Mouse (Mus musculus): ENCODE measurements around the gene Tssk3. TPM values are rescaled to one million over a fixed set of nuclear protein-coding genes. Genes with fewer than 3 reads are reported as not detected.
A peak's percentile ranks its signal among the peaks of the same experiment; 100 is the strongest.

Tssk3 gene
- polyA plus RNA-seq, 1 experiment, result not detected

DNA sequence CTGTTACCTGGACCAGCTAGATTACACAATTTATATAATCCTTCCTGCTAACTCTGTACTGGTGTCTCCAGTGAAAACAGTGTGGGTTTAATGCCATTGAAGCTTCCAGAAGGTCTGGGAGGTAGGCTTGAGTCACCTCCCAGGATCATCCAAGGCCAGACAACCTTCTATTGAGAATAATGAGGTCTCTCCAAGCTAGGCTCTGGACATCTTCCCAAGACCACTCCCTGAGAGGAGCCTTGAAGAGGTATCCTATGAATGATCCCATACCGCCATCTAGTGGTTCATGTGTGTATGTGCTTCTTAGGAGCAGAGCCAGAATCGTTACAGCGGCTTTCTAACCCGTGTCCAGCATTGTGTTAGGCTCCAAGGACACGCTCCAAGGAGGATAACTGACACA, 35.6 kb downstream of the Tssk3 start:
- TF ChIP-seq GATA1 (IDR thresholded peaks at IDR 0.05; ENCODE audit: borderline replicate concordance, low read length) (no peak), FLI1 (IDR thresholded peaks at IDR 0.05; ENCODE audit: low read length) (no peak)
- Histone ChIP-seq H3K4me3 (replicated peaks) (peak overlapping the region; percentile 47), H3K4me1 (peaks cover 12% of the 10 kb centered on the region)

DNA sequence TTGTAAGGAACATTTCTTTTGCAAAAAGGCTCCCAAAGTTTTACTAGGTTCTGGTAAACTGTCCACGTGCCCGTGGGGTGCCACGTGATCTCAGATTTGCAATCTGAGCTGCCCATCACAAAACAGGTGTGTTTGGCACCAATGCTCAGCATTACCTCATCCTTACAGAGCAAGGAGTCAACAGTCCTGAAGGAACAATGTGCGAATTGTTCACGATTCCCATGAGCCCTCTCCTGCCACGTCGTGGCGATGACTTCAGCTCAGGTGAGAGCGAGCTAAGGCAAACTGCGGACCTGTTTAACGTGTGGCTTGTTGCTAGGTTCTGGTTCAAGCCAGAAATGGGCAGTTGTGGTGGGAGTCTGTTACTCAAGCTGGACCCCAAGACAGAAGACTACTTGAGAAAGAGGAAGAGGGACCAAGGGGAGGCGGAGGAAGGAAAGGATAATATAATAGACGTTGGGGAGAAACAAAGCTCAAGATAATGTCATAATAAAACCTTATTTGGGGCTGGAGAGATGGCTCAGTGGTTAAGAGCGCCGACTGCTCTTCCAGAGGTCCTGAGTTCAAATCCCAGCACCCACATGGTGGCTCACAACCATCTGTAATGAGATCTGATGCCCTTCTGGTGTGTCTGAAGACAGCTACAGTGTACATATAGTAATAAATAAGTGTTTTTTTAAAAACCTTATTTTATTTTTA, 39.2 kb downstream of the Tssk3 start:
- no peak for TF ChIP-seq FLI1 (IDR thresholded peaks at IDR 0.05; ENCODE audit: low read length)
- no peak for TF ChIP-seq GATA1 (IDR thresholded peaks at IDR 0.05; ENCODE audit: borderline replicate concordance, low read length)
- Histone ChIP-seq H3K4me3 (replicated peaks) (no peak overlapping the region), H3K4me1 (peaks cover 24% of the 10 kb centered on the region), H3K36me3 (replicated peaks; ENCODE audit: low read length) (no peaks in the 10 kb centered on the region), H3K9me3 (peaks cover 8% of the 10 kb centered on the region), H3K27me3 (replicated peaks) (peaks cover 7% of the 10 kb centered on the region)

More for the DNA sequence above, 35.6 kb downstream of the Tssk3 start:
- Histone ChIP-seq H3K27me3 (replicated peaks) (no peaks in the 10 kb centered on the region), H3K9me3 (peaks cover 8% of the 10 kb centered on the region), H3K36me3 (replicated peaks; ENCODE audit: low read length) (no peaks in the 10 kb centered on the region)

DNA sequence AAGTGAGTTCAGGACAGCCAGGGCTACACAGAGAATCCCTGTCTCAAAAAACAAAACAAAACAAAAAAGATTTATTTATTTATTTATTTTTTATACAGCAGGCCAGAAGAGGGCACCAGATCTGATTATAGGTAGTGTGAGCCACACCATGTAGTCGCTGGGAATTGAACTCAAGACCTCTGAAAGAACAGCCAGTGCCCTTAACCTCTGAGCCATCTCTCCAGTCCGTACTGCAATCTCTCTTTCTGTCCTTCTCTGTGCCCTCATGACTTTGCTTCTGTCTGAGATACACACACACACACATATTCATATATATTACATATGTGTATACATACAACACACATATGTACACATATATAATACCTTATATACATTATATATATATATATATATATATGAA, 40.0 kb downstream of the Tssk3 start:
- Histone ChIP-seq H3K36me3 (replicated peaks; ENCODE audit: low read length) (no peaks in the 10 kb centered on the region), H3K27me3 (replicated peaks) (peaks cover 7% of the 10 kb centered on the region), H3K4me3 (replicated peaks) (no peak overlapping the region), H3K4me1 (peaks cover 27% of the 10 kb centered on the region), H3K9me3 (peaks cover 8% of the 10 kb centered on the region)
- no peak for TF ChIP-seq FLI1 (IDR thresholded peaks at IDR 0.05; ENCODE audit: low read length)

DNA sequence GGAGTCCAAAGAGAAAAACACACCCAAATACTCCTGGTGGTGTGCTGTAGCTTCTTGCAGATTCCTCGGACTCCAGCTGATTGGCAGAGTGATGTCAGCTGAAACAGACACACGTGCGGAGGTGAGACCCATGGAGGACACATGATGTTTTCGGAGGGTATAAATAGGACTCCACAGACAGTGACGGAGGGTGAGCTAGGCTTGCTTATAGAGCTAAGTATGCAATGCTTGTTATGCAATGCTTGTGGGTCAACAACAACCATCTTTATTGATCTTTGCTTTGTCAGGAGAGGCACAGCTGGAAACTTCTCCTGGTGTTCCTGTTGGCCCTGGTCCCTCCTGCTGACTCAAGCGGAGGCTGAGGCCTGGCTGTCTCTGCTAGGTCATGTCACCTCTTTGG, 42.1 kb downstream of the Tssk3 start:
- Histone ChIP-seq H3K9me3 (peaks cover 5% of the 10 kb centered on the region), H3K4me3 (replicated peaks) (no peak overlapping the region), H3K27me3 (replicated peaks) (peaks cover 7% of the 10 kb centered on the region), H3K36me3 (replicated peaks; ENCODE audit: low read length) (no peaks in the 10 kb centered on the region), H3K4me1 (peaks cover 28% of the 10 kb centered on the region)
- no peak for TF ChIP-seq GATA1 (IDR thresholded peaks at IDR 0.05; ENCODE audit: borderline replicate concordance, low read length)
- no peak for TF ChIP-seq FLI1 (IDR thresholded peaks at IDR 0.05; ENCODE audit: low read length)

DNA sequence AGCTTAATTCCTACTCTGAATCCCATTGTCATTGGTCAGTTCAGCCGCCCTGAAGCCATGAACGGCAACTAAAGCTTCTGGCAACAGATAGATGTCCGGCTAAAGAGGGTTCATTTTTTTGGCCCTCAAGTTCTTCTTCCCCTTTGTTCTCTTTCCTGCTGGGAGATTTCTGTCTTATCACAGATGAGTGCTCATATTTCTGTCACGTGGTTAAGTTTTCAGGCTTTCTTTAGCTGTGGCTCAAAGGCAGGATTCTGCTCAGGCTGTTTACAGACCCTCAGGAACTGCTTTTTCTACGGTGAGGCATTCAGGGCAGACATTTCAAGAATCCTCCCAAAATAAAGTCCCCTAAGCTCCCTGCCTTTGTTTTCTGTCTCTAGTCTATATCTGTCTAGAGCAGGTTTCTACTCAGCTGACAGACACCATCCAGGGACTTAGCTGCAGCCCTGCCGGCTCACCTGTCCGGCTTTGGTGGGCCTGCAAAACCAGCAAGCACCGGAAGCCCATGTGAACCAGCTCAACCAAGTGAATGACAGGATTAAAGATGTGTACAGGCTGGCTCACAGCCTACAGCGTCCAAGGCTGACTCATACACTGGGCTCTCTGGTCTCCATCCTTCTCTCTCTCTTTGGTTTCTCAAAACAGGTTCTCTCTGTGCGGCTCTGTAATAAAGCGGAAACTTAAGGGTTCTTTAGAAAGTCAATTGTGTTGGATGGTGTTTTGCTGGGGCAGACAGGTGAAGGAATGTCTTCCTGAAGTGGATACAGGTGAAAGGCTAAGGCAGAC, 42.9 kb downstream of the Tssk3 start:
- Histone ChIP-seq H3K4me1 (peaks cover 28% of the 10 kb centered on the region), H3K9me3 (no peaks in the 10 kb centered on the region), H3K36me3 (replicated peaks; ENCODE audit: low read length) (no peaks in the 10 kb centered on the region), H3K4me3 (replicated peaks) (no peak overlapping the region), H3K27me3 (replicated peaks) (peaks cover 12% of the 10 kb centered on the region)
- no peak for TF ChIP-seq GATA1 (IDR thresholded peaks at IDR 0.05; ENCODE audit: borderline replicate concordance, low read length)
- TF ChIP-seq FLI1 (IDR thresholded peaks at IDR 0.05; ENCODE audit: low read length), result no peak

DNA sequence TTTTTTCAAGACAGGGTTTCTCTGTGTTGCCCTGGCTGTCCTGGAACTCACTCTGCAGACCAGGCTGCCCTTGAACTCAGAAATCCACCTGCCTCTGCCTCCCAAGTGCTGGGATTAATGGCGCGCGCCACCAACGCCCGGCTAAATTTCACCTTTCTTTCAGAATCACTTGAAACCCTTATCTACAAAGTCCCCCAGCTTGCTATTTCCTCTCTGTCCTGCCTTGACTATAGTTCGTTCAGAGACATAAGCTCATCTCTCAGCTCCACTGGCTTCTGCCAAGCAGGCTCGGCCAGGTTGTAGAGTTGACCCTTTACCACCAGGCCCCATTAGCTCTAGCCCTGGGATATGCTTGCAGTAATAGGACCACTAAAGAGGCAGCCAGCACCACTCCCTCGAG, 43.5 kb downstream of the Tssk3 start:
- Histone ChIP-seq H3K27me3 (replicated peaks) (peaks cover 18% of the 10 kb centered on the region), H3K36me3 (replicated peaks; ENCODE audit: low read length) (no peaks in the 10 kb centered on the region), H3K4me3 (replicated peaks) (no peak overlapping the region), H3K4me1 (peaks cover 28% of the 10 kb centered on the region), H3K9me3 (no peaks in the 10 kb centered on the region)
- TF ChIP-seq GATA1 (IDR thresholded peaks at IDR 0.05; ENCODE audit: borderline replicate concordance, low read length) (no peak), FLI1 (IDR thresholded peaks at IDR 0.05; ENCODE audit: low read length) (no peak)

DNA sequence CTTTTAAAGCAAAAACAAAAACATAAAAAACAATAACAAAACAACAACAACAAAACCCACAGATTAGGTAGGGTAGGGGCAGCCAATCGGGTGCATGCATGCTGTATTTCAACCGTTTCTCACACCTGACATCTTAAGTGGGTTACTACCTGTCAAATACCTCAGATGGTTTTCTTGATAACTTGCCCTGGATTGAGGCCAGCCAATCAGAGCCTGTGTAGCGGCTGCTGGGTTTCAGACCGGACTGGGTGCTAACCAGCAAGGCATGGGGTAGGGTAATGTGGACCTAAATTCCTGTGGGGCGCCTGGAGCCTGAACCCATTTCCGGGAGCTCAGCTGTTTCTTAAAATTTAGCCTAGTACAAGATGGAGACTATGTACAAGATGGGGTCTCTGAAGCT, 49.7 kb downstream of the Tssk3 start:
- no peaks in the 10 kb centered on the region for H3K9me3 ChIP-seq
- H3K4me3 ChIP-seq (replicated peaks), result no peak overlapping the region
- H3K4me1 ChIP-seq, result peaks cover 22% of the 10 kb centered on the region
- no peaks in the 10 kb centered on the region for H3K36me3 ChIP-seq (replicated peaks; ENCODE audit: low read length)
- TF ChIP-seq GATA1 (IDR thresholded peaks at IDR 0.05; ENCODE audit: borderline replicate concordance, low read length), result no peak
- TF ChIP-seq FLI1 (IDR thresholded peaks at IDR 0.05; ENCODE audit: low read length), result no peak
- H3K27me3 ChIP-seq (replicated peaks), result peaks cover 60% of the 10 kb centered on the region

DNA sequence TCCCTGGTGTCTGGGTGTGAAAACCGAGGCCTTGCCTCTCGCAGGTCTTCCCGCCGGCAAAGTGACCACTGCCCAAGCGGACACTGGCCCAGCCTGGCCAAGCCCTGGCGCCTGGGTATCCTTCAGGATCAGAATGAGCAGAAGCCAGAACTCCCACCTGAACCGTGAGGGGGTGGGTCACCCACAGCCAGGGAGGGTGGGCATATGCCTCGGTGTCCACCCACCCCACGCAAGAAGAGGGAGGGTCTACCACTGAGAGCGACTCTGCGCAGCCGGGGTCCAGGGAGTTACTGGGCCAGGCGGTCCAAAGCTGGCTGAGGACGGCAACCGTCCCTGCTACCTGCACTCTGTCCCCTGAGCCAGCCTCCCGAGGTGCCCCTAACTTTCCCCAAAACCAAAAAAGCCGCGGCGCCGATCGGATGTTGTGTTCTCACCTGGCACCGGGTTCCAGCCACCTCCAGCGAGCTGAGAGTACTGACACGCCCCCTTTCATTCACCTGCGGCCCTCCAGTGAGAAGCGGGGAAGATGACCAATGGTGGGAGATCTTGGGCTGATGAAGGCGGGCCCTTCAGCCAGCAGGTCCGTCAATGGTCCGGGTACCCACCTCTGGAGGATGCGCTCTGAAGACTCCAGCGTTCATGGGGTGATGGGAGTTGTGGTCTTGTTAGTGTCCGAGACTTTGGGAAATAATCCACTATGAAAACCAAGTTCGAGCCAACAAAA, 50.3 kb downstream of the Tssk3 start, which contains the start of gene Zbtb8b:
Gene Zbtb8b (minus strand): TSS at position 514 of the 724 bp plus-strand sequence.
- Histone ChIP-seq H3K9me3 (no peaks in the 10 kb centered on the region), H3K4me1 (peaks cover 15% of the 10 kb centered on the region), H3K27me3 (replicated peaks) (peaks cover 60% of the 10 kb centered on the region), H3K4me3 (replicated peaks) (peak within 1 kb of the TSS; percentile 62), H3K36me3 (replicated peaks; ENCODE audit: low read length) (no peaks in the 10 kb centered on the region)
- TF ChIP-seq FLI1 (IDR thresholded peaks at IDR 0.05; ENCODE audit: low read length) (no peak), GATA1 (IDR thresholded peaks at IDR 0.05; ENCODE audit: borderline replicate concordance, low read length) (no peak)

Other genes starting within 250 kb of the Tssk3 start
- 6.4 and 8.7 TPM in 2 replicates for gene C77080, start 229.6 kb downstream of the Tssk3 start, polyA plus RNA-seq (2012; ENCODE audit: insufficient read depth, low replicate concordance)
- gene Sync, start 203.4 kb downstream of the Tssk3 start, polyA plus RNA-seq (2012; ENCODE audit: insufficient read depth, low replicate concordance), result not detected in 2 replicates
- 2.0 and 20.5 TPM in 2 replicates for gene Rbbp4, start 155.7 kb downstream of the Tssk3 start, polyA plus RNA-seq (2012; ENCODE audit: insufficient read depth, low replicate concordance)
- gene Zbtb8os, start 155.3 kb downstream of the Tssk3 start, polyA plus RNA-seq (2012; ENCODE audit: insufficient read depth, low replicate concordance), result 3.9 TPM in 1 of 2 replicates, not detected in the other
- 0.29 TPM in 1 of 2 replicates, not detected in the other for gene Zbtb8a, start 112.9 kb downstream of the Tssk3 start, polyA plus RNA-seq (2012; ENCODE audit: insufficient read depth, low replicate concordance)
- not detected in 2 replicates for gene Zbtb8b, start 50.2 kb downstream of the Tssk3 start, polyA plus RNA-seq (2012; ENCODE audit: insufficient read depth, low replicate concordance)
- gene Bsdc1, start 29.4 kb downstream of the Tssk3 start, polyA plus RNA-seq (2012; ENCODE audit: insufficient read depth, low replicate concordance), result 19.2 and 43.3 TPM in 2 replicates
- 2.1 TPM in 1 of 2 replicates, not detected in the other for gene Fam229a, start 168 bp upstream of the Tssk3 start, polyA plus RNA-seq (2012; ENCODE audit: insufficient read depth, low replicate concordance)
- gene Marcksl1, start 22.6 kb upstream of the Tssk3 start, polyA plus RNA-seq (2012; ENCODE audit: insufficient read depth, low replicate concordance), result 5.0 and 61.7 TPM in 2 replicates
- gene Hdac1, start 51.7 kb upstream of the Tssk3 start, polyA plus RNA-seq (2012; ENCODE audit: insufficient read depth, low replicate concordance), result 6.0 and 38.0 TPM in 2 replicates
- gene Lck, start 82.6 kb upstream of the Tssk3 start, polyA plus RNA-seq (2012; ENCODE audit: insufficient read depth, low replicate concordance), result 1.7 TPM in 1 of 2 replicates, not detected in the other
- not detected in 2 replicates for gene Fam167b, start 87.5 kb upstream of the Tssk3 start, polyA plus RNA-seq (2012; ENCODE audit: insufficient read depth, low replicate concordance)
- gene Eif3i, start 109.6 kb upstream of the Tssk3 start, polyA plus RNA-seq (2012; ENCODE audit: insufficient read depth, low replicate concordance), result 54.3 and 121 TPM in 2 replicates
- 305 and 342 TPM in 2 replicates for gene Tmem234, start 109.6 kb upstream of the Tssk3 start, polyA plus RNA-seq (2012; ENCODE audit: insufficient read depth, low replicate concordance)
- 0.46 TPM in 1 of 2 replicates, not detected in the other for gene Dcdc2b, start 123.2 kb upstream of the Tssk3 start, polyA plus RNA-seq (2012; ENCODE audit: insufficient read depth, low replicate concordance)
- 9.7 TPM in 1 of 2 replicates, not detected in the other for gene Iqcc, start 128.1 kb upstream of the Tssk3 start, polyA plus RNA-seq (2012; ENCODE audit: insufficient read depth, low replicate concordance)
- 32.9 and 39.7 TPM in 2 replicates for gene Ccdc28b, start 132.9 kb upstream of the Tssk3 start, polyA plus RNA-seq (2012; ENCODE audit: insufficient read depth, low replicate concordance)
- 17.9 and 24.0 TPM in 2 replicates for gene Txlna, start 150.0 kb upstream of the Tssk3 start, polyA plus RNA-seq (2012; ENCODE audit: insufficient read depth, low replicate concordance)
- gene Kpna6, start 181.7 kb upstream of the Tssk3 start, polyA plus RNA-seq (2012; ENCODE audit: insufficient read depth, low replicate concordance), result 6.8 and 9.0 TPM in 2 replicates
- 51.4 and 264 TPM in 2 replicates for gene Tmem39b, start 205.8 kb upstream of the Tssk3 start, polyA plus RNA-seq (2012; ENCODE audit: insufficient read depth, low replicate concordance)

Measured in megakaryocyte, embryonic 14.5 days (primary cell).